Mouse (Mus musculus) MEL (cell line): ENCODE measurements around the gene Pdpn. TPM values are rescaled to one million over a fixed set of nuclear protein-coding genes. Genes with fewer than 3 reads are reported as not detected.

Experiments used
- DNase-seq: peaks from one replicate; pipeline ENCODE4 v3.0.0; 2011; ENCODE audit warnings: low read depth, low spot score
- H3K27ac ChIP-seq: 2 replicates; pipeline ENCODE4 v1.5.1; 2012; ENCODE audit warnings: low read depth, mild to moderate bottlenecking, control low read depth, low read length, moderate library complexity; ENCODE audit not compliant: control insufficient read depth
- H3K27me3 ChIP-seq, 2 experiments: fragments of 150-350 bp in 1 of 2; sonication (generic) in 1 of 2; 2 replicates each; pipeline ENCODE4 v1.6.1; 2012; ENCODE audit warnings: low read length in 2 of 2, mild to moderate bottlenecking in 2 of 2, improper control_type of control experiment in 1 of 2, moderate library complexity in 1 of 2; ENCODE audit not compliant: insufficient read depth in 2 of 2, control insufficient read depth in 1 of 2
- H3K36me3 ChIP-seq, 2 experiments: 2 replicates each; pipeline ENCODE4 v1.6.1; 2012 to 2014; ENCODE audit warnings: low read length in 2 of 2, improper control_type of control experiment in 1 of 2, inconsistent platforms in 1 of 2, mild to moderate bottlenecking in 1 of 2; ENCODE audit not compliant: insufficient read depth in 2 of 2, control insufficient read depth in 1 of 2
- H3K4me1 ChIP-seq, 2 experiments: fragments of 150-350 bp in 1 of 2; sonication (generic) in 1 of 2; 2 replicates each; pipeline ENCODE4 v1.6.1; 2012; ENCODE audit warnings: low read length in 2 of 2, improper control_type of control experiment in 1 of 2, mild to moderate bottlenecking in 1 of 2; ENCODE audit not compliant: insufficient read depth in 2 of 2, control insufficient read depth in 1 of 2
- H3K4me3 ChIP-seq, 2 experiments: fragments of 150-350 bp in 1 of 2; sonication (generic) in 1 of 2; 2 replicates each; pipeline ENCODE4 v1.5.1; 2012; ENCODE audit warnings: low read depth in 2 of 2, low read length in 2 of 2, mild to moderate bottlenecking in 2 of 2, moderate library complexity in 2 of 2, control low read depth in 1 of 2, improper control_type of control experiment in 1 of 2; ENCODE audit not compliant: control insufficient read depth in 1 of 2, insufficient read depth in 1 of 2
- H3K79me2 ChIP-seq: 2 replicates; pipeline ENCODE4 v1.6.1; 2012; ENCODE audit warnings: mild to moderate bottlenecking, low read length, moderate library complexity; ENCODE audit not compliant: control insufficient read depth, poor library complexity, insufficient read depth
- H3K9ac ChIP-seq: 2 replicates; pipeline ENCODE4 v1.6.1; 2012; ENCODE audit warnings: low read depth, mild to moderate bottlenecking, control low read depth, low read length, moderate library complexity; ENCODE audit not compliant: control insufficient read depth, poor library complexity, severe bottlenecking
- H3K9me3 ChIP-seq: fragments of 150-350 bp; sonication (generic); replicated peaks from 2 replicates; pipeline ENCODE4 v1.6.1; 2012; ENCODE audit warnings: mild to moderate bottlenecking, low read length, improper control_type of control experiment, moderate library complexity; ENCODE audit not compliant: insufficient read depth
- CHD1 ChIP-seq: IDR thresholded peaks from 2 replicates; pipeline ENCODE4 v1.6.1; 2012; ENCODE audit warnings: low read depth, mild to moderate bottlenecking, inconsistent platforms, low read length, improper control_type of control experiment
- CTCF ChIP-seq, 3 experiments: IDR thresholded peaks in 2 of 3; conservative IDR thresholded peaks in 1 of 3; 2 replicates each; pipeline ENCODE4 v1.5.1; 2011 to 2012; ENCODE audit warnings: low read length in 3 of 3, low read depth in 2 of 3, mild to moderate bottlenecking in 2 of 3, improper control_type of control experiment in 1 of 3, inconsistent platforms in 1 of 3, mixed read lengths in 1 of 3, moderate library complexity in 1 of 3; ENCODE audit not compliant: control insufficient read depth in 1 of 3, insufficient read depth in 1 of 3, poor library complexity in 1 of 3, severe bottlenecking in 1 of 3
- E2F4 ChIP-seq: IDR thresholded peaks from 2 replicates; pipeline ENCODE4 v1.6.1; 2011; ENCODE audit warnings: low read depth, low read length, improper control_type of control experiment, borderline replicate concordance
- EP300 ChIP-seq, 2 experiments: IDR thresholded peaks; 2 replicates each; pipeline ENCODE4 v1.6.1; 2011; ENCODE audit warnings: improper control_type of control experiment in 2 of 2, low read length in 2 of 2, low read depth in 1 of 2, mild to moderate bottlenecking in 1 of 2
- ETS1 ChIP-seq: IDR thresholded peaks from 2 replicates; pipeline ENCODE4 v1.6.1; 2012; ENCODE audit warnings: low read depth, mild to moderate bottlenecking, inconsistent platforms, low read length, improper control_type of control experiment, moderate library complexity
- GABPA ChIP-seq: IDR thresholded peaks from 2 replicates; pipeline ENCODE4 v1.6.1; 2012; ENCODE audit warnings: low read depth, mild to moderate bottlenecking, inconsistent platforms, low read length, improper control_type of control experiment, moderate library complexity
- KAT2A ChIP-seq: conservative IDR thresholded peaks from 2 replicates; pipeline ENCODE4 v1.6.1; 2012; ENCODE audit warnings: low read depth, low read length, improper control_type of control experiment, inconsistent platforms
- MAX ChIP-seq: IDR thresholded peaks from 2 replicates; pipeline ENCODE4 v1.6.1; 2011; ENCODE audit warnings: low read length, improper control_type of control experiment
- MEF2A ChIP-seq: IDR thresholded peaks from 2 replicates; pipeline ENCODE4 v1.6.1; 2014; ENCODE audit warnings: low read depth, mild to moderate bottlenecking, inconsistent platforms, low read length, improper control_type of control experiment; ENCODE audit not compliant: poor library complexity, insufficient replicate concordance, severe bottlenecking; ENCODE audit errors: extremely low read depth
- NRF1 ChIP-seq: IDR thresholded peaks from 2 replicates; pipeline ENCODE4 v1.6.1; 2014; ENCODE audit warnings: low read depth, mild to moderate bottlenecking, inconsistent platforms, low read length, improper control_type of control experiment, moderate library complexity; ENCODE audit not compliant: poor library complexity, insufficient read depth, severe bottlenecking
- RCOR1 ChIP-seq: IDR thresholded peaks from 2 replicates; pipeline ENCODE4 v1.6.1; 2012; ENCODE audit warnings: low read depth, mild to moderate bottlenecking, inconsistent platforms, low read length, improper control_type of control experiment
- SMC3 ChIP-seq: IDR thresholded peaks from 2 replicates; pipeline ENCODE4 v1.6.1; 2011; ENCODE audit warnings: low read depth, low read length, improper control_type of control experiment
- TAL1 ChIP-seq: IDR thresholded peaks from 2 replicates; pipeline ENCODE4 v1.6.1; 2012; ENCODE audit warnings: mild to moderate bottlenecking, inconsistent platforms, low read length, moderate library complexity, mixed read lengths
- TCF12 ChIP-seq: IDR thresholded peaks from 2 replicates; pipeline ENCODE4 v1.6.1; 2014; ENCODE audit warnings: low read depth, mild to moderate bottlenecking, inconsistent platforms, low read length, improper control_type of control experiment, moderate library complexity
- UBTF ChIP-seq: IDR thresholded peaks from 2 replicates; pipeline ENCODE4 v1.6.1; 2012; ENCODE audit warnings: low read depth, mild to moderate bottlenecking, inconsistent platforms, low read length, improper control_type of control experiment, moderate library complexity, borderline replicate concordance; ENCODE audit not compliant: insufficient read depth
- ZC3H11A ChIP-seq: IDR thresholded peaks from 2 replicates; pipeline ENCODE4 v1.6.1; 2012; ENCODE audit warnings: low read depth, mild to moderate bottlenecking, inconsistent platforms, low read length, improper control_type of control experiment
- ZNF384 ChIP-seq: IDR thresholded peaks from 2 replicates; pipeline ENCODE4 v1.6.1; 2012; ENCODE audit warnings: low read depth, mild to moderate bottlenecking, inconsistent platforms, low read length, improper control_type of control experiment
- polyA plus RNA-seq, 2 experiments: library from polyadenylated mRNA; stranded (reverse) in 1 of 2; unstranded in 1 of 2; fragments of >175 nt in 1 of 2; fragments of >200 nt in 1 of 2; gene quantifications; 2 replicates each; pipeline versions ENCODE4 v1.2.1 to v1.2.4; 2012; ENCODE audit warnings: low replicate concordance in 2 of 2, low read depth in 1 of 2; ENCODE audit not compliant: insufficient read length in 2 of 2, insufficient read depth in 1 of 2, missing spikeins in 1 of 2
- total RNA-seq: library from RNA; depleted of rRNA; stranded (reverse); fragments of 300-350 nt; gene quantifications from 2 replicates; pipeline ENCODE4 v1.2.3, GENCODE M21; 2012

The Pdpn gene
- total and polyA plus RNA-seq, 3 experiments, result not detected

DNA sequence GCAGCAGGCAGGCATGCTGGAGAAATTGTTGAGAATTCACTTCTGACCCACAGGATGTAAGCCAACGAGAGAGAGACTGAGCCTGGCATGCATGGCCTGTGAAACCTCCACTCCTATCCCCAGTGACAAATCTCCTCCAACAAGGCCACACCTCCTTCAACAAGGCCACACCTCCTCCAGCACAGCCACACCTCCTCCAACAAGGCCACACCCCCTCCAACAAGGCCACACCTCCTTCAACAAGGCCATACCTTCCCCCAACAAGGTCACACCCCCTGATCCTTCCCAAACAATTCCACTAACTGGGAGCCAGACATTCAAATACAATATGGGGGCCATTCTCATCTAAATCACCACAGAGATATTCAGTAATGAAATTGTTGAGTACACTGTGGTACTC is 46.0 kb downstream of the Pdpn start:
- H3K4me1 ChIP-seq, result no peaks in the 10 kb centered on the region
- H3K4me3 ChIP-seq, result no peak overlapping the region
- no peak for TF ChIP-seq MAX
- TF ChIP-seq E2F4, result no peak
- no peak for TF ChIP-seq TCF12
- TF ChIP-seq UBTF, result no peak
- TF ChIP-seq ZC3H11A, result no peak
- no peak for TF ChIP-seq KAT2A
- no peak for TF ChIP-seq NRF1
- TF ChIP-seq CHD1, result no peak
- no peak for TF ChIP-seq RCOR1
- no peak for TF ChIP-seq TAL1
- no peak for TF ChIP-seq ETS1
- TF ChIP-seq GABPA, result no peak
- TF ChIP-seq MEF2A, result no peak
- TF ChIP-seq SMC3, result no peak
- TF ChIP-seq ZNF384, result no peak
- DNase-seq, result no peak
- H3K9me3 ChIP-seq, result no peaks in the 10 kb centered on the region
- no peaks in the 10 kb centered on the region for H3K36me3 ChIP-seq
- no peak overlapping the region for H3K27ac ChIP-seq
- H3K79me2 ChIP-seq, result peaks cover 1% of the 10 kb centered on the region; the same call in 1 of the 2 replicates
- H3K9ac ChIP-seq, result no peak overlapping the region
- no peaks in the 10 kb centered on the region for H3K27me3 ChIP-seq

DNA sequence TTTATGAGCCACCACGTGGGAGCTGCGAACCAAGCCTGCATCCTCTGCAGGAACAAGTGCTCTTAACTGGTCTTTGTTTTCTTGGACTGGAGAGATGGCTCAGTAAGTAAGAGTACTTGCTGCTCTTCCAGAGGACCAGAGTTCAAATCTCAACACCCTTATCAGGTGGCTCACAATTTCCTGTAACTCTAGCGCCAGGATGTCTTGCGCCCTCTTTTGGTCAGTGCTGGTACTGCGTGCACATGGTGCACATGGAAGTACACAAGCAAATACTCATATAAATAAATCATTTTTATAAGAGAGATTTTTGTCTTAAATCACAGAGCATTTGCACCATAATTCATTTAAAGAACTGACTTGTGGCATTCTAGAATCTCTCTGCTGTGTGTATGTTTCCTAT is 51.3 kb downstream of the Pdpn start:
- no peak for TF ChIP-seq EP300 (IDR thresholded peaks at IDR 0.05; ENCODE audit: low read depth in 1 of 2, low read length in 2 of 2)
- TF ChIP-seq CTCF (IDR thresholded peaks at IDR 0.05 in 2 of 3, conservative IDR thresholded peaks at IDR 0.05 in 1 of 3; ENCODE audit: control insufficient read depth in 1 of 3, insufficient read depth in 1 of 3, low read depth in 2 of 3, low read length in 3 of 3, poor library complexity in 1 of 3, severe bottlenecking in 1 of 3), result peak; percentile 40 to 55 (median 41)
- Histone ChIP-seq H3K9ac (no peak overlapping the region), H3K9me3 (no peaks in the 10 kb centered on the region), H3K27ac (no peak overlapping the region), H3K36me3 (no peaks in the 10 kb centered on the region), H3K4me3 (no peak overlapping the region), H3K27me3 (no peaks in the 10 kb centered on the region), H3K79me2 (no peaks in the 10 kb centered on the region), H3K4me1 (no peaks in the 10 kb centered on the region)
- DNase-seq, result peak; percentile 38
